Mouse (Mus musculus) activated CD4-positive, CD25-positive, alpha-beta regulatory T cell, adult 9 weeks (primary cell): Measurements from ENCODE around the gene Olfr849. TPM values are rescaled to one million over a fixed set of nuclear protein-coding genes. Genes with fewer than 3 reads are reported as not detected.

Experiments used
- polyA plus RNA-seq: library from polyadenylated mRNA; unstranded; fragments of 100-300 nt; shearing (Covaris generic); gene quantifications from one replicate; pipeline ENCODE4 v1.2.1, GENCODE M21; 2017

The Olfr849 gene
- polyA plus RNA-seq, result not detected

DNA sequence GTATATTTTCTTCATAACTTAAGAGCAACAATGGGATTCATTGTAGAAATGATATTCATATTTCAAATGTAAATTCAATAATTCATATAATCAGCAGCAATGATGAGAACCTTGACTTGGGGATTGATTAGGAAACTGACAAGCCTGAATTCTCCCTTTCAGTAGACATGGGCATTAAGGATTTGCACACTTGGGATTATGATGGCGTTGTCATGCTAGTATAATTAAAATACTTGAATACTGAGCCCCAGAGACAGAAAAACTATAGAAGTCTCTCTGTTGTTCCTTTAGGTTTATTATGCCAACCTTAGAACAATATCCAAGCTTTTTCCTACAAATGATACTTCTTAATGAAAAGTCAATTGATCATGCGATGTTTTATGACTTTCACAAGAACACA lies at the start of gene Olfr849:
TSS of gene Olfr849 (plus strand) at position 301 of the 400 bp plus-strand sequence.

GRCm38 (mm10) chr9:19478148-19478547 lies 38.1 kb downstream of the Olfr849 start, which contains the start of gene Olfr850:
Gene Olfr850, minus strand, starts transcription at chr9:19478248.

GRCm38 (mm10) chr9:19492995-19493394 lies 52.9 kb downstream of the Olfr849 start, which contains the start of gene Olfr851:
Gene Olfr851, plus strand, starts transcription at chr9:19493295.

Other genes with a start within 250 kb of the Olfr849 start
- gene Olfr843, start 188.3 kb upstream of the Olfr849 start, polyA plus RNA-seq, result not detected
- gene Olfr844, start 123.9 kb upstream of the Olfr849 start, polyA plus RNA-seq, result not detected
- gene Olfr845, start 103.8 kb upstream of the Olfr849 start, polyA plus RNA-seq, result not detected
- gene Olfr846, start 76.3 kb upstream of the Olfr849 start, polyA plus RNA-seq, result not detected
- not detected for gene Olfr847, start 61.6 kb upstream of the Olfr849 start, polyA plus RNA-seq
- gene Olfr850, start 38.0 kb downstream of the Olfr849 start, polyA plus RNA-seq, result not detected
- gene Olfr851, start 53.0 kb downstream of the Olfr849 start, polyA plus RNA-seq, result not detected
- gene Olfr853, start 100.8 kb downstream of the Olfr849 start, polyA plus RNA-seq, result not detected
- not detected for gene Olfr854, start 127.1 kb downstream of the Olfr849 start, polyA plus RNA-seq
- not detected for gene Olfr855, start 142.4 kb downstream of the Olfr849 start, polyA plus RNA-seq
- gene Zfp317, start 181.8 kb downstream of the Olfr849 start, polyA plus RNA-seq, result 41.2 TPM